Mouse (Mus musculus): ENCODE results near the gene Hrct1.

The Hrct1 gene

DNA sequence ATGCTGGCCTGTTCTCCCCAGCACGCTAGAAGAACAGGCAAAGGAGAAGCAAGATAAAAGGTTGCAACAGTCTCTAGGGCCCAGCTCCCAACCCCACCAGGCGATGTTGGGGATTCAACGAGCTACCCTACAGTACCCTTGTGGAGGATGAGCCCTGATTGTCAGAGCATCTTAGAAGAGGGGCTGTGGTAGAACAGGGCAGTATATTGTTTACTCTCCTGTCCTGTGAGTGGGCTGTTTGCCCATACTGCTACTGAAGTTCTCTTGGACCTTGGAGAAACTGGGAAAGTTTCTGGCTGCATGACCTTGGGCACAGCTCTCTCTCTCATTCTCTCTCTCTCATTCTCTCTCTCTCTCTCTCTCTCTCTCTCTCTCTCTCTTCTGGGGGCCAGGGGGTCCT, 2.1 kb downstream of the Hrct1 start:
- DNase-seq = no peak

DNA sequence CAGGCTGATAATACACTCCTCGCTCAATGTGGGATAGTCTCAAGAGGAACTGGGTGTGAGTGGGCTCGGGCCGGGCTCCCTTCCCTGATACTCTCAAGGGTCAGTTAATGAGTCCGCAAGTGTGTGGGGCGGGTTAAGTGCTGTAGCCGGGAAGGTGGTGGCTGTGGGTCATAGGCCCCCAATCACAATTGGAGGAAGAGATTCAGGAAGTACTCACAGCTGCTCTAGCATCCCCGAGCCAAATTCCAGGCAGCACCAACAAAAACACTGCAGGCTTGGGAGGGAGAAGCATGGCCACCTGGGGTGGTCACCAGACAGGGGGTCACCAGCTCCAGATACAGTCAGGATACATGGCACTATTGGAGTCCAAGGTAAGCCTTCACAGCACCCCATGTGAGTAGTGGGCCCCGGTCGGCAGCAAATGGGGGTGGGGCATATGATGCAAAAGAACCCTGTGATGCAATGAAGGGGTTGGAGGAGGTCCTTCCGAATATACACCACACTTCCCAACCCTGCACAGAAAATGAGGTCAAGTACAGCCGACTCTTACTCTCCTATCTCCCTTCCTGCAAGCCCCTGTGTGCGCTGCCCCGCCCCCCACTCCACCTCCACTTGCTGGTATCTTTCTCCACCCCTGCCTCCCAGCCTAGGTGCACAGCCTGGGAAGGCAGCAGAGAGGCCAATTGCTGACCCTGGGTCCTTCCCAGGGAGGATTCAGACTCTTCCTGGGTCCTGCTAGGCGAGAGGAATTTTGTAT, 3.0 kb downstream of the Hrct1 start, which contains the start of gene Spaar:
Gene Spaar, plus strand, starts transcription at position 241 of the 757 bp plus-strand sequence.
- peak; percentile 73 for DNase-seq

DNA sequence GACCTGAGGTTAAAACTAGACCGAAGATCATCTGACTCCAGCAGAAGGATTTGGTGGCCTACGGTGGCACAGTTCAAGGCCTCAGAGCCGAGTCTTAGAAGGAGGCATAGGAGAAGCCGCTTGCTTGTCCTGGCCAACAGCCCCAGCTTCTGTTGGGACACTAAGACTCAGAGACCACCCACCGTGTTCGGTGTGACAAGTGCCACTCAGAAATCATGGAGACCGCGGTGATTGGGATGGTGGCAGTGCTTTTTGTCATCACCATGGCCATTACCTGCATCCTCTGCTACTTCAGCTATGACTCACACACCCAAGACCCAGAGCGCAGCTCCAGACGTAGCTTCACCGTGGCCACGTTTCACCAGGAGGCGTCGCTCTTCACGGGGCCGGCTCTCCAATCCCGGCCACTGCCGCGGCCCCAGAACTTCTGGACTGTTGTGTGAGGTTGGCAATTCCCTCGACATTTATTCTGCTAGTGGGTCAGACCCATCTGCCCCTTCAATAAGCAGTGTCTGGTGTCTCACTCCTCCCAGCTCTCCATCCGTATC, 3.8 kb downstream of the Hrct1 start:
- no peak for DNase-seq

DNA sequence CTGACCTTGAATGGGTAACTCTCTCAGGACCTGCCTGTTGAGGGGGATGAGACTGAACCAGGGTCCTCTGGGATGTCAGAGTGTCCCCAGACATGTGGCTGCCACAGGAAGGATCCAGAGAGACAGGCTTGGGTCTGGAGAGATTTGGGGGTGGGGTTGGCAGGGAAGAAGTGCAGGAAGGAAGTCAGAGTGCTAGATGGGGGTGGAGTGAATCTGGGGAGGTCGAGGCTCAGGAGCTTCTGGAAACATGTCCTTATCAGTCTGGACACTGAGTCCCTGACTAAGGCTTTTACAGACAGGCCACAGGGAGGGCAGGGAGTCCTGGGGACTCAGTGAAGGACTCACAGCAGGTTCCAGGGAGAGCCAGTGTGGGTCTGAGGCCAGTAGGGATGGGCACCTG, 5.2 kb downstream of the Hrct1 start:
- DNase-seq = no peak

DNA sequence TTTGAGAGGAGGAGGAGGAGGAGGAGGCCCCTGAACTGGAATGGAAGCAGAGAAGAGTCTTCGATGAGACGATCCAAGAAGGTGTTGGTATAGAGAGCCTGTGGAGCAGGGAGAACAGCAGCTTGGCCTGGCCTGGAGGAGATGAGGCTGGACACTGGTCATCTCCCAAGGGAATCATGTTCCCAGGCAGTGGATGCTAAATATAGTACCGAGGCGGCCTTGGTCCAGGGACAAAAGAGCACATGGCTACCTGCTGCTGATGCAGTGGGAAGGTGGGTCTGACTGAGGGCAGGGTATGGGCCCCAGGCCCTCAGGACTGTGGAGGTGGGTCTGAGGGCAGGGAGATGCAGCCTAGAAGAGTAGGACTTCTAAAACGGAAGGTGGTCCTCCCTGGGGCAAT, 6.2 kb downstream of the Hrct1 start:
- no peak for DNase-seq

DNA sequence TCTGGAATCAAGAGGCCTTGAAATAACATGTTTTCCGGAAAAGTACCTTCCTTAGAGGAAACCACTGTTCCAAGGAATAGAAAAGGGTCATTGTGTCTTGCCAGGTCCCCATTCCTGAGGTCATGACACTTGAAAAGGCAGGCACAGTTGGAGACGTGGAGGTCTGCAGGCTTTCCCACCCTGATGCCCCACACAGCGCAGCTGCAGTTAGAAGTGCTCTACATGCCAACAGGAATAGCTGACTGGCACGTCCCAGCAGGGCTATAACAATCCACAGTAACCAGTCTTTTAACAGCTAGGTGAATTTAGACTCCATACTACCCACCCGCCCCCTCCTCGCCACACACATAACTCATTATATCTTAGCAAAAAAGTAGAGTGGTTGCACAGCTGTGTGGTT, 10.2 kb downstream of the Hrct1 start:
- DNase-seq = no peak

DNA sequence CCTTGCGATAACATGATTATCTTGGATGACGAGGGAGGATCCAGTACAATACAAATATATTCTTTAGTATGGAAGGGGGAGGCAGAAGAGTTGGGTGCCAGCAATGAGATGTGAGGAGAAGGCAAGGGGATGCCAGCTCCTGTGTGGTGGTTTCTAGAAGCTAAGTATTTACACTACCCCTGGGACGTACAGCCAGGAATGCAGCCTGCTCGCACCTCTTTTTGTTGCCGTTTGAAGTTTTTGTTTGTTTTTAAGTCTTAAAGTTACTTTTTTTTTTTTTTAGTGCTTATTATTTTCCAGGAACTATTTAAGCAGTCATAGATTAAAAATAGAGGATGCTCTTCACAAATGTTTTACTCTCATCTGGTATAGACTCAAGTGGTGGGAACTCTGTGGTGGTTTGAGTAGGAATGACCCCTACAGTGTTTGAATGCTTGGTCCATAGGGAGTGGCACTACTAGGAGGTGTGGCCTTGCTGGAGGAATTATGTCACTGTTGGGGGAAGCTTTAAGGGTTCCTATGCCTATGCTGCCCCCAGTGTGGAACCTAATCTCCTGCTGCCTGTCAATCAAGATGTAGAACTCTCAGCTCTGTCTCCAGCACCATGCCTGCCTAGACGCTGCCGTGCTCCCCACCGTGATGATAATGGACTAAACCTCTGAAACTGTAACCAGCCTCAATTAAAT, 12.1 kb downstream of the Hrct1 start:
- no peak for DNase-seq

DNA sequence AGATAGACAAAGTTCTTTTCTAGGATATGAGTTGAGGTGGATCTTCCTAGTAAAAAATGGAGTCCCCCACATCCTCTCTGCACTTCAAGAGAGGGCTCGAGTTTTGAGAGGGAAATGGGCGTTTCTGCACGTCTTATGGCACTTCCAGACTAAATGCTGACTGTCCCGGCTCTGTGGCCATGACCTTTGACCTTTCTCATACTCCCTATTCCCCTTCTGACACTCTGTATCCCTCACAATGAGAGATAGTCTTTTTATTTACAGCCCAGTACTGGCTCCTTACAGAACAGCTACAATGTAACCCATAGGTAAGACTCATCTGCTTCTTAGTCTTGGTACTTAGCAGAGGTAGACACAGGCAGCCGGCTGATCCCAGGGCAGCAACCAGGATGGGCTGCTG, 14.5 kb downstream of the Hrct1 start:
- no peak for DNase-seq

DNA sequence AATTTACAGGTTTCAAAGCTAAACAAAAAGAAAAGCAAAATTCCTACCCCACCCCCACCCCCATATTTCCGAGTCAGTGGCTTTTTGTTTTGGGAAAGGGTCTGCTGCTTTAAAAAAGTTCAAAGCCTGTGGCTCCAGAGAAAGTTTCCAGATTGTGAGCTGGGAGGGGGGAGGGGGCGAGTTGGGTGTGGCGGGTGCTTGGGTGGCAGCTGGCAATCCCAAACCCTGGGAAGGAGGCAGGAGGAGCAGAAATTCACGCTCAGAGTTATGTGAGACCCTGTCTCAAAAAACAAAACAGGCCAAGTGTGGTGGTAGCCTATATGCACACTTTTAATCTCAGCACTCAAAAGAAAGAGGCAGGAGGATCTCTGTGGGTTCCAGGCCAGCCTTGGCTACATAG, 15.6 kb downstream of the Hrct1 start:
- DNase-seq = no peak

DNA sequence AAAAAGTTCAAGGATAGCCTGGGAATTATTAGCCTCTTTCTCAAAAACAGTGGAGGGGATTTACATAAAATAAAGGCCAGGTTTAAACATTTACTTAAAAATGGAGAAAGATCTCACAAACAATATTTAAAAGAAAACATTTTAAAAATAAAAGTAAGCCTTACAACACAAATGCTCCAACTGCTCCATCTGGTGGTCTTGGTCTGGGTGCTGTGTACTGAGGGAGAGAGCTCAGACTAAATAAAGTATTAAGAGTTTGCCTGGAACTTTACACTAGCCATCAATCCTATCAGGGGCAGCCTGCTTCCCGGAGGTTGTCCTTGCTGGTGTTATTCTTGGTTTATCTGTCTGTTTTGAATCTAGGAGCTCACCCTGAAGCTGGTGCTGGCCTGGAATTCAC, 16.1 kb downstream of the Hrct1 start:
- no peak for DNase-seq

DNA sequence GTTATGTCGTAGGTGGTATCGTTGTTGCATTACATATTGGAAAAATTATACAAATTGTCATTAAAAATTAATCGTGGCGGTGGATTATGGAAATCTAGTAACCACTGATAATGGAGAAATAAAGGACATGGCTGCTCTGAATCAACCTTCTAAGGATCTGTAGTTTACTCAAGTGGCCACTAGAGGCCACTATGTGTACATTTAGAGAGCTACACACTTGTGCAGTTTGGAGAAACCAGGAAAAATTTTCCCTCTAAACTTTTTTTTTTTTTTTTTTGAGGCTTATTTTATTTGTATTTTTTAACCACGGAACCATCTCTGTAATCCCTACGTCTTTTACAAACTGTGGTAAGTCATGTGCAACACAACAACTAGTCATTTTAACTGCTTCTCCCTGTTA, 18.2 kb downstream of the Hrct1 start:
- no peak for DNase-seq

DNA sequence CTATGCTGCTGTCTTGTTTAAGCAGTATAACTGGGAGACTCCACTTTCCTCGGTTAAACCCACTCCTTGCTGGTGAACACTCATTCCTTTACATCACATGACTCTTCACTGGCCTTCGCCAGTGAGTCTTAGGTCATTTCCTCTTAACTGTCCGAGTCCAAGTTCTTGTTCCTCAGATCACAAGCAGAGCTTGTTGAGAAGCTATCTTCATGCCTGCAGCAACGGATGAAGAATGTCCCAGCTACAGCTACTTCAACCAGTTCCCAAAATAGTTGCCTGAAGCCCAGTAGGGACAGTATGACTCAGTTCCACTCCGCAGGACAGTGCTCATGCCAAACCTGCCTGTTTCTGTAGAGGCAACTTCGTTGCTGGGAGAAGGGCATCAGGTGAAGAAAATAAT, 30.2 kb downstream of the Hrct1 start:
- DNase-seq = no peak

DNA sequence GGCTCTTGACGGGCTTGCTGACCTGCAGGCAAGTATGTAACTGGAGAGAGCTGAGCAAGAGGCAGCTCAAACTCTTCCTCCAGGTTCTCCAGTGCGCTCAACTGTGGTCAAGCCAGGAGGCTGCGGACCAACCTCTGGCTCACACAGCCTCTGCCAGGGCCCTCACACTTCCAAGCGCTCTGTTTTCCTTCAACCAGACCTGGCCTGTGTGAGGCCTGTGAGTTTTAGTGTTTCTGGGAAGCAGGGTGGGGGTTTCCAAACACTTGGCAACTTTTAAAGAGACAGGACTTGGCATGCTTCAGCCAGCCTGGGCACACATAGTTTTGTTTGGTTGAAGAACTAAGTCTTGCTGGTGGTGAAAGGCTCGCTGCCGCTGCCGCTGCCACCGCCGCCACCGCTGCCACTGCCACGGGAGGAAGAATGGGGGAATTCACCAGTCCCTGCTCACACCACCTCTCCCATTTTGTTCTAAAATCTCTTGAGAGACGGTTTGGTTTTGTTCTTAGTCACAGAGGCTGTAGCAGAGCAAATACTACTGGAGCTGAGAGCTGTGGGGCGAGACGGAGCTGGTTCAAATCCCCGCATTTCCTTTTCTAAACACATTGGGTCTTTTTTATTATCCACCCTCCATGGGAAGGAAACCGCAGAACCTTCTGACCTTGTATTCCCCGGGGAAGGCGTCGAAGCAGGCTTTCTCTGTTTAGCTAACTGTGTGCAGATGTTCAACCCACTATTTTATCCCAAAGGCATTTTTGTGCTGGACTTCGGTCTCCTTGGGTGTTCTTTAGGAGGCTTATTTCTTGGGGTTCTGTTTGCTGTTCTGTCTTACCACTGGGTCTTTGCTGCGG, 32.8 kb downstream of the Hrct1 start:
- DNase-seq = peak; percentile 35

DNA sequence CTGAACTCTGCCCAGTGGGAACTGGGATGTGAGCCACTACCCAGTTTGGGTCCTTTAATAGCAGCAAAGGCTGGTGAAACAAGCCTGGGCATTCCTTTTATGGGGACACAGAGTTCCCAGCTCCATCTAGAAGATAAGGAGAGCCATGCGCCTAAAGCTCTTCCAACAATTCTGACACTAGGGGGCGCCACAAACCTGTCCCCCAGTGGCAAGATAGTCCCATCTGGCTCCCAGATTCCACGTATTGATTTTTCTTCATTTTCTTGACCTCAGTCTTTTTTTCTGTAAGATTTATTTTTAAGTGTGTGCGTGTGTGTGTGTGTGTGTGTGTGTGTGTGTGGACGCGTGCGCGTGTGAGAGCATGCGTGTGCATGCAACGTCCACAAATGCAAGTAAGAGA, 33.5 kb downstream of the Hrct1 start:
- no peak for DNase-seq

DNA sequence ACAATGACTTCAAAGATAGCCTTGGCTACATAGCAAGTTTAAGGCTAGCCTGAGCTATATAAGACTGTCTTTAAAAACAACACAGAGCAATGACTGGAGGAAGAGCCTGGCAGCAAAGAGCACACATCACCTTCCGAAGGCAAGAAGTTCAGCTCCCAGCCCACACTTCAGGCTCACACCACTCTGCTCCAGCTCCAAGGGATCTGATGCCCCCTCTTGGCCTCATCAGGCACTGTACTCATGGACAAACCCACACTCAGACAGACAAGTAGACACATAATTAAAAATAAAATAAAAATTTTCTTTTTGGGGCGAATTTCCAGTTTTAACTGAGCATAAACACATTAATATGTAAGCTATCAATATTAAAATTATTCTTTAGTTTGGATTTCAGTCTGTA, 34.3 kb downstream of the Hrct1 start:
- no peak for DNase-seq

DNA sequence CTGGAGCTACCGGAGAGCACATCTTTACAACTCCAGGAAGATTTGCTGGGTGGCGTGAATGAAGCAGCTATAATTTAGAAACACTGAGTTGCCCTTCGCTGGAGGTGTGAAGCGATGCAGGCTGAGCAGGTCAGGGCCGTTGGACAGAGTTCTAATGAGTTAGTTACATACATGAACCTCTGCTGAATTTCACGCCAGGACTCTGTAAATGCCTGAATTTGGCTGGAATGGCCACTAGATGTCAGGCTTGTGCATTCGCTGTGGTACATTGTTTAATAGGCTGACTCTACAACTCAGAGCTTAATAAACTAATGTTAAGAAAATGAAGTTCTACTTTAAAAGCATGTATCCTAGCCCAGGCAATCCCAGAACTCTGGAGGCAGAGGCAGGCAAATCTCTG, 36.4 kb downstream of the Hrct1 start:
- peak; percentile 27 for DNase-seq

DNA sequence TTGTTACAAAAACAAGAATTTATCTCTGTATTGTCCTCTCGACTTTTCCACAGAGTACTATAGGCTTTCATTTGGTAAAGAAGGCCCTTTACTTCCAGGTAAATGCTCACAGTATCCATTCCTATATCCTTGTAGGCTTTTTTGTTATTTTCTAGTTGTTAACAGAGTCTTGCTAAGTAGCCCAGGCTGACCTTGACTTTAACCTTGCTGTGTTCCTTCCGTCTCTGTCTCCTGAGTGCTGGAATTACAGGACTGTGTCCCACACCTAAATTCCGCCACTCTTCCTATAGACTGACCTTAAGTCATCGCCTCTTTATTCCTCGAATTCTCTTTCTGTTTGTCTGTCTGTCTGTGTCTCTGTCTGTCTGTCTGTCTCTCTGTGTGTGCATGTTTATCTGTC, 41.4 kb downstream of the Hrct1 start:
- no peak for DNase-seq

DNA sequence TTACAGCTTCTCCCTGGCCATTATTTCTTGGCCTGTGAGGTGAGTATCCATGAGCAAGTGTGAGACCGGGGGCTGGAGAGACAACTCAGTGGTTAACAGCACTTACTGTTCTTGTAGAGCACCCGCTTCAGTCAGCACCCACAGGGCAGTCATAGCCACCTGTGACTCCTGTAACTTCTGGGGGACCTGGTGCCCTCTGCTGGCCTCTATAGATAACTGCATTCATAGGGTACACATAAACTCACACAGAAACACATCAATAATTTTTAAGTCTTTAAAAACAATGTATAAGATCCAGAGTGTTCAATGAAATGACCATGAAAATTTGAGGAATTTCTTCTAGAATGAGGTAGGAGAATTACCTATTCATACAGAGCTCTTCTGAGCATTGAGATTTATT, 42.4 kb downstream of the Hrct1 start:
- DNase-seq = no peak

DNA sequence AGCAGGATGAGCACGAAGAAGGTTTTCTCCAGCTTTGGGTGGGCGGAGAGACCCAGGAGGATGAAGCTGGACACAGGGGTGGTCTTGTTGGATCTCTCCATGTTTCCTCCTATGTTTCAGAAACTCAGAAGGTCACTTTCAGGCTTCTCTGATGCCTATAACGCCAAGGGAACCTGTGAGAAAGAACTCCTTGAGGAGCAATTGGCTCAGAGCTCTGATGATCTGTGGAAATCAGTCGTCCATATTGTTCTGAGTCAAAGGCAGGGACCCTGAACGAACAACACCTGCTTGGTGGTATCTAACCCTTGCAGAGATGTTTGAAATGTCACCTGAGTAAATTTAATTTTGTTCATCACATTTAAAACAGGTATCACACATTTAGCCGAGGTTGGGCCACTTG, 43.9 kb downstream of the Hrct1 start, which contains the start of gene Olfr159:
Gene Olfr159, minus strand, starts transcription at position 101 of the 400 bp plus-strand sequence.
- no peak for DNase-seq

DNA sequence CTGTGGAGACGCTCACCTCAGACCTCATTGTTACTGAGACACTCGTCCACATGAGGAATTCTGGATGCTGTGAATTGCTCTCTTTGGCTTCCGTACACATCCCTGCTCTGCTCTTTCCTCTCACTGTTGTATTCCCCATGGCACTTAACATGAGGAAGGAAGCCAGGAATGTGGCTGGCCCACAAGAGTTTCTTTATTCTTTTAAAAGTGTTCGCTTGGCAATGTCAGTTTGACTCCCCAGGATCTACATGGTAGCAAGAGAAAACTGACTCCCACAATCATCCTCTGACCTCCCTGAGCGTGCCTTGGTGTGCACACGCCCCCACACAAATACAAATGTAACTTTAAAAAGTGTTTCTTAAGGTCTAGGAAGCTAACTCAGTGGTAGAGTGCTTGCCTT, 44.6 kb downstream of the Hrct1 start:
- no peak for DNase-seq

DNA sequence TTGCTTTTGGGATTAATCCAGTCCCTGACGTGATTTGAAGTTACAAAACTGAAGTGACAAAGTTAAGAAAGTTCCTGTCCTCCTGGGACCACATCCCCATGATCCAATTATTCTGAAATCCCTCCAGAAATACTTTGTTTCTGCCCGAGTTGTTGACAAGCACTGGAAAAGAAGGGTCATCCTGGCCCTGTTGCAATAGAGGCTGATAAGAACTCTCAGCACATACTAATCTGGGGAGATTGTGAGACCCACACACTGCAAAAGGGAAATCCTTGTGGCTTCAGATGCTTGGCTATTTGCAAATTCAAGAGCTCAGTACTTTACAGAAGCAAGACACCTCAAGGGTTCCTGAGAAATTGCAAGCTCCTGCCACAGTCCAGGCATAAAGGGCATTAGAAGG, 45.3 kb downstream of the Hrct1 start:
- DNase-seq = no peak
